9 mouse cellular contexts compared by ENCODE assay signal in genomic region chr11:62247759-62248400, GRCm38 (mm10). TPM values are rescaled to one million over a fixed set of nuclear protein-coding genes. Genes with fewer than 3 reads are reported as not detected.
DNase-seq lines count a peak whose midpoint lies in the region; ATAC-seq and TF ChIP-seq lines count a peak whose summit lies in the region.
"Had no signal": no experiment of that assay in that cellular context is flagged by ENCODE, and none has a peak within 500 bp of the region (broad histone marks: within the 10 kb centered on the region; RNA-seq: fewer than 3 reads in every experiment).

No protein-coding gene starts in this region.

- peak overlapping the region; percentile 76 for H3K9ac ChIP-seq in heart, embryonic 13.5 days
- peak overlapping the region; percentile 62 for H3K9ac ChIP-seq in ES-Bruce4 (ENCODE audit: low read depth, poor library complexity, severe bottlenecking)
- peak overlapping the region; percentile 46; the same call in 1 of the 2 replicates for H3K9ac ChIP-seq in forebrain, embryonic 15.5 days (replicated peaks)
- no peak overlapping the region for H3K9ac ChIP-seq in liver, embryonic 15.5 days

- no peak overlapping the region for H3K27ac ChIP-seq in heart, embryonic 13.5 days (replicated peaks)
- H3K27ac ChIP-seq in ES-Bruce4 (ENCODE audit: insufficient read depth, low read length) = no peak overlapping the region
- H3K27ac ChIP-seq in forebrain, embryonic 15.5 days (replicated peaks) = no peak overlapping the region
- H3K27ac ChIP-seq in liver, embryonic 15.5 days (replicated peaks) = no peak overlapping the region

- no peak for ATAC-seq in heart, embryonic 13.5 days (ENCODE audit: extremely low read depth, insufficient number of reproducible peaks, low FRiP score, low TSS enrichment)
- no peak for ATAC-seq in forebrain, embryonic 15.5 days (replicated peaks)
- ATAC-seq in liver, embryonic 15.5 days (ENCODE audit: insufficient read depth) = no peak

- H3K4me3 ChIP-seq in heart, embryonic 13.5 days = peak overlapping the region; percentile 62
- H3K4me3 ChIP-seq in ES-Bruce4 (ENCODE audit: low read depth, low read length) = peak overlapping the region; percentile 62
- H3K4me3 ChIP-seq in forebrain, embryonic 15.5 days = peak overlapping the region; percentile 59
- peak overlapping the region; percentile 60 for H3K4me3 ChIP-seq in liver, embryonic 15.5 days (replicated peaks)

- H3K9me3 ChIP-seq in heart, embryonic 13.5 days = no peaks in the 10 kb centered on the region
- peaks cover 3% of the 10 kb centered on the region; the same call in 1 of the 2 replicates for H3K9me3 ChIP-seq in ES-Bruce4 (replicated peaks; ENCODE audit: control insufficient read depth, insufficient read depth, low read length, poor library complexity, severe bottlenecking)
- no peaks in the 10 kb centered on the region for H3K9me3 ChIP-seq in forebrain, embryonic 15.5 days
- no peaks in the 10 kb centered on the region for H3K9me3 ChIP-seq in liver, embryonic 15.5 days (replicated peaks)

- intact Hi-C loops in heart, postnatal 36 days (cut with DNase I) = loop anchor here (5.0 kb wide), 1 partner anchor 56 kb away; no protein-coding TSS in a partner anchor

- TF ChIP-seq POLR2A in ES-Bruce4 (IDR thresholded peaks at IDR 0.05; ENCODE audit: insufficient read depth, low read length) = no peak

- no peaks in the 10 kb centered on the region for H3K36me3 ChIP-seq in heart, embryonic 13.5 days
- no peaks in the 10 kb centered on the region for H3K36me3 ChIP-seq in ES-Bruce4 (ENCODE audit: control insufficient read depth, insufficient read depth, low read length, poor library complexity, severe bottlenecking)
- H3K36me3 ChIP-seq in forebrain, embryonic 15.5 days = no peaks in the 10 kb centered on the region
- H3K36me3 ChIP-seq in liver, embryonic 15.5 days (replicated peaks) = no peaks in the 10 kb centered on the region

- DNase-seq in heart, postnatal 36 days = no peak
- DNase-seq in cerebellum, postnatal 14 days = no peak
- no peak for DNase-seq in gastrocnemius, postnatal 25 days
- no peak for DNase-seq in adrenal gland, adult 8-10 months
- DNase-seq: cerebellum, adult 11 months had no signal

- WGBS in heart, embryonic 13.5 days = 37% methylated on average over 18 of the region's 18 CpGs
- 41% methylated on average over 18 of the region's 18 CpGs for WGBS in forebrain, embryonic 15.5 days
- 27% methylated on average over 18 of the region's 18 CpGs for WGBS in liver, embryonic 15.5 days (ENCODE audit: insufficient replicate concordance)

- peaks cover 18% of the 10 kb centered on the region for H3K4me1 ChIP-seq in heart, embryonic 13.5 days
- H3K4me1 ChIP-seq in ES-Bruce4 (ENCODE audit: control insufficient read depth, insufficient read depth, low read length) = no peaks in the 10 kb centered on the region
- peaks cover 18% of the 10 kb centered on the region for H3K4me1 ChIP-seq in forebrain, embryonic 15.5 days
- peaks cover 17% of the 10 kb centered on the region for H3K4me1 ChIP-seq in liver, embryonic 15.5 days (replicated peaks)

- no peak for TF ChIP-seq EP300 in ES-Bruce4 (IDR thresholded peaks at IDR 0.05; ENCODE audit: insufficient read depth, low read depth, low read length)

- TF ChIP-seq CTCF in ES-Bruce4 (IDR thresholded peaks at IDR 0.05; ENCODE audit: low read depth, low read length) = no peak

- H3K27me3 ChIP-seq in heart, embryonic 13.5 days (replicated peaks) = peaks cover 53% of the 10 kb centered on the region
- peaks cover 4% of the 10 kb centered on the region for H3K27me3 ChIP-seq in ES-Bruce4 (ENCODE audit: control insufficient read depth, insufficient read depth, low read length, poor library complexity, severe bottlenecking)
- peaks cover 29% of the 10 kb centered on the region for H3K27me3 ChIP-seq in forebrain, embryonic 15.5 days
- H3K27me3 ChIP-seq in liver, embryonic 15.5 days = peaks cover 63% of the 10 kb centered on the region

- peak overlapping the region; percentile 100 for H3K4me2 ChIP-seq in heart, embryonic 13.5 days
- H3K4me2 ChIP-seq in forebrain, embryonic 15.5 days (replicated peaks) = peak overlapping the region; percentile 97
- peak overlapping the region; percentile 93 for H3K4me2 ChIP-seq in liver, embryonic 15.5 days

RNA-seq across cellular contexts. Expression of gene Adora2b, which starts 0.9 kb away (rescaled TPM):
- 1.4 and 2.0 TPM in 2 replicates for polyA plus RNA-seq in heart, embryonic 13.5 days (2015; fragmentation: Nextera tagmentation; extraction: Ambion mirVana)
- total RNA-seq in heart, postnatal 36 days (2021) = 1 to 10 TPM in 1 of 2 experiments, under 1 TPM in 1; 0.46 to 1.2 TPM
- 0.43 and 0.84 TPM in 2 replicates for polyA plus RNA-seq in ES-Bruce4 (2011; ENCODE audit: insufficient read depth, insufficient read length, low read depth, missing spikeins)
- 2.2 and 2.4 TPM in 2 replicates for polyA plus RNA-seq in forebrain, embryonic 15.5 days (2015; fragmentation: Nextera tagmentation; extraction: Ambion mirVana)
- 0.59 and 0.77 TPM in 2 replicates for polyA plus RNA-seq in liver, embryonic 15.5 days (2015; fragmentation: Nextera tagmentation; extraction: Ambion mirVana)
- total RNA-seq in gastrocnemius, postnatal 25 days (2021) = under 1 TPM; 0.49 to 0.94 TPM
- total RNA-seq in adrenal gland, adult 8-10 months (2022) = 1 to 10 TPM; 1.0 to 2.8 (median 1.2) TPM

RNA-seq across cellular contexts. Expression of gene Zswim7, which starts 33.3 kb away (rescaled TPM):
- polyA plus RNA-seq in heart, embryonic 13.5 days (2015; fragmentation: Nextera tagmentation; extraction: Ambion mirVana) = 17.1 and 18.1 TPM in 2 replicates
- total RNA-seq in heart, postnatal 36 days (2021) = 10 to 100 TPM; 13.7 to 14.5 TPM
- polyA plus RNA-seq in ES-Bruce4 (2011; ENCODE audit: insufficient read depth, insufficient read length, low read depth, missing spikeins) = 20.2 and 22.1 TPM in 2 replicates
- 9.4 and 9.8 TPM in 2 replicates for polyA plus RNA-seq in forebrain, embryonic 15.5 days (2015; fragmentation: Nextera tagmentation; extraction: Ambion mirVana)
- 8.1 and 8.5 TPM in 2 replicates for polyA plus RNA-seq in liver, embryonic 15.5 days (2015; fragmentation: Nextera tagmentation; extraction: Ambion mirVana)
- 10 to 100 TPM; 26.7 to 29.2 TPM for total RNA-seq in gastrocnemius, postnatal 25 days (2021)
- 10 to 100 TPM; 12.1 to 19.5 (median 16.7) TPM for total RNA-seq in adrenal gland, adult 8-10 months (2022)

RNA-seq across cellular contexts. Expression of gene Ttc19, which starts 33.4 kb away (rescaled TPM):
- 16.6 and 17.6 TPM in 2 replicates for polyA plus RNA-seq in heart, embryonic 13.5 days (2015; fragmentation: Nextera tagmentation; extraction: Ambion mirVana)
- 10 to 100 TPM; 37.1 to 37.3 TPM for total RNA-seq in heart, postnatal 36 days (2021)
- 29.6 and 32.3 TPM in 2 replicates for polyA plus RNA-seq in ES-Bruce4 (2011; ENCODE audit: insufficient read depth, insufficient read length, low read depth, missing spikeins)
- polyA plus RNA-seq in forebrain, embryonic 15.5 days (2015; fragmentation: Nextera tagmentation; extraction: Ambion mirVana) = 33.1 and 33.9 TPM in 2 replicates
- 3.1 and 3.5 TPM in 2 replicates for polyA plus RNA-seq in liver, embryonic 15.5 days (2015; fragmentation: Nextera tagmentation; extraction: Ambion mirVana)
- total RNA-seq in gastrocnemius, postnatal 25 days (2021) = 10 to 100 TPM; 28.5 to 39.9 TPM
- 10 to 100 TPM; 23.7 to 26.7 (median 25.8) TPM for total RNA-seq in adrenal gland, adult 8-10 months (2022)
